Mouse (Mus musculus): ENCODE measurements around the gene Lrfn3.

The Lrfn3 gene

GRCm38 (mm10) chr7:30339432-30340109 lies 23.0 kb downstream of the Lrfn3 start:
- no peak for DNase-seq

- peak; percentile 83 to 89 for DNase-seq
These were observed 26.2 kb downstream of the Lrfn3 start for GRCm38 (mm10) chr7:30336384-30336783.

- no peak for DNase-seq
These were observed 26.9 kb downstream of the Lrfn3 start for GRCm38 (mm10) chr7:30335688-30336087.

GRCm38 (mm10) chr7:30334563-30334962 lies 28.0 kb downstream of the Lrfn3 start:
- no peak for DNase-seq

GRCm38 (mm10) chr7:30333436-30333835 lies 29.1 kb downstream of the Lrfn3 start:
- peak; percentile 77 to 88 for DNase-seq

GRCm38 (mm10) chr7:30332622-30333259 lies 29.8 kb downstream of the Lrfn3 start:
- DNase-seq: no peak

- DNase-seq: peak; percentile 75 to 84
These were observed 30.7 kb downstream of the Lrfn3 start for GRCm38 (mm10) chr7:30331887-30332286.

GRCm38 (mm10) chr7:30328379-30328778 lies 34.2 kb downstream of the Lrfn3 start:
- no peak for DNase-seq

GRCm38 (mm10) chr7:30327140-30327539 lies 35.4 kb downstream of the Lrfn3 start:
- DNase-seq: peak; percentile 47 to 85

- no peak for DNase-seq
These were observed 36.1 kb downstream of the Lrfn3 start for GRCm38 (mm10) chr7:30326427-30326826.

- DNase-seq: peak in 1 of 2 experiments; percentile 68
These were observed 37.2 kb downstream of the Lrfn3 start for GRCm38 (mm10) chr7:30325364-30325763.

GRCm38 (mm10) chr7:30324300-30324944 lies 38.1 kb downstream of the Lrfn3 start:
- no peak for DNase-seq

GRCm38 (mm10) chr7:30323795-30324194 lies 38.8 kb downstream of the Lrfn3 start, which contains the start of gene Sdhaf1:
Gene Sdhaf1, minus strand, starts transcription at chr7:30323895.
- DNase-seq: no peak

- no peak for DNase-seq
These were observed 39.7 kb downstream of the Lrfn3 start for GRCm38 (mm10) chr7:30322865-30323264.

GRCm38 (mm10) chr7:30322285-30322667 lies 40.3 kb downstream of the Lrfn3 start:
- peak; percentile 98 to 99 for DNase-seq

- DNase-seq: peak; percentile 78 to 83
These were observed 40.9 kb downstream of the Lrfn3 start, which contains the start of gene E130208F15Rik for GRCm38 (mm10) chr7:30321539-30322284. Gene E130208F15Rik, plus strand, starts transcription at chr7:30321740.

- DNase-seq: no peak
These were observed 41.6 kb downstream of the Lrfn3 start for GRCm38 (mm10) chr7:30320946-30321345.

- DNase-seq: no peak
These were observed 44.4 kb downstream of the Lrfn3 start for GRCm38 (mm10) chr7:30318142-30318541.

- DNase-seq: no peak
These were observed 46.7 kb downstream of the Lrfn3 start for GRCm38 (mm10) chr7:30315559-30316529.

- no peak for DNase-seq
These were observed 47.8 kb downstream of the Lrfn3 start, which contains the start of gene Syne4 for GRCm38 (mm10) chr7:30314721-30315155. Gene Syne4, plus strand, starts transcription at chr7:30314807.

- DNase-seq: no peak
These were observed 48.8 kb downstream of the Lrfn3 start for GRCm38 (mm10) chr7:30313666-30314320.
